Mouse (Mus musculus) hematopoietic stem cell, adult 5-6 weeks (primary cell): ENCODE measurements around the gene Stra6. TPM values are rescaled to one million over a fixed set of nuclear protein-coding genes. Genes with fewer than 3 reads are reported as not detected.

Experiments used
- ATAC-seq, 2 experiments: fragments of 125-278 bp in 1 of 2; replicated peaks in 1 of 2; 2 replicates each; pipeline ENCODE4 v1.8.0; 2016 to 2017; ENCODE audit warnings: inconsistent platforms in 2 of 2, mild to moderate bottlenecking in 2 of 2, moderate number of reproducible peaks in 2 of 2, low read depth in 1 of 2, moderate TSS enrichment in 1 of 2; ENCODE audit not compliant: low FRiP score in 2 of 2, poor library complexity in 2 of 2, severe bottlenecking in 2 of 2, insufficient read depth in 1 of 2, low TSS enrichment in 1 of 2
- total RNA-seq: library from RNA; stranded (forward); fragments of 172-1452, 232-1000 nt; gene quantifications from 2 replicates; pipeline ENCODE4 v1.2.3, GENCODE M21; 2017

Stra6 gene
- total RNA-seq, 1 experiment from 2014 or later = not detected

- ATAC-seq = no peak
Observed at GRCm38 (mm10) chr9:58144664-58145063, 81.1 kb downstream of the Stra6 start.

- no peak for ATAC-seq
Observed at GRCm38 (mm10) chr9:58145417-58145816, 81.8 kb downstream of the Stra6 start.

DNA sequence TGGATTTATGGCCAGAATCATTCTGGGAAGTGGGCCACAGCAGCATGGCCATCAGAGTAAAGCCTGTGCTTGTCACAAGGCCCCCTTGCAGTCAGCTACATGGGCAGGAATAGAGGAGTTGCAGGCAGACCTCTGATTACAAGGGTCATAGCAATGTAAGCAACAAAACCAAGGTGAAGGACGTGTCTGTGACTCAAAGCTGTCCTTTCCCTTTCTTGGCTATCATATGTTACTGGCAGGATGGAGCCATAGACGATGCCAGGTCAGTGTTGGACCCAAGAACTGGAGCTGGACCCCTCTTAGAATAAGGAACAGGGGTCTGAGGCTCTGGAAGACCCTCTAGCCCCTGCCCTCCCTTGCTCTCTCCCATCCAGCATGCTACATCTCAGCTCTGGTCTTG lies 85.2 kb downstream of the Stra6 start:
- ATAC-seq = no peak

GRCm38 (mm10) chr9:58150733-58151361 lies 87.3 kb downstream of the Stra6 start:
- ATAC-seq = no peak

DNA sequence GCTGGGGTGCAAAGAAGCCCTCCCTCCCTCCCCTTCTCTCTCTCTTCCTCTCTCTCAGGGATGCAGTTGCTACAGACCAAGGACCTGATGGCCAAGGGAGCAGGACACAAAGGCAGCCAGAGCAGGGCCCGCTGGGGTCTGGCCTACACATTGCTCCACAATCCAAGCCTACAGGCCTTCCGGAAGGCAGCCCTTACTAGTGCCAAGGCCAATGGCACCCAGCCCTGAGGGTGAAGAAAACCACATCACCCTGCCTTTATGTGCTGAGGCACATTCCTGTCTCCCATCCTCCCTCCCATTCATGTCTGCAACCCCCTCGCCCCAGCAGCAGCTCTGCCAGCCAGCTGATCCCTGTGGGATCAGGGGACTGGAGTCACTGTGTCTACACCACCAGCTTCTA lies 89.5 kb downstream of the Stra6 start:
- ATAC-seq = no peak

GRCm38 (mm10) chr9:58155366-58155765 lies 91.8 kb downstream of the Stra6 start:
- no peak for ATAC-seq

DNA sequence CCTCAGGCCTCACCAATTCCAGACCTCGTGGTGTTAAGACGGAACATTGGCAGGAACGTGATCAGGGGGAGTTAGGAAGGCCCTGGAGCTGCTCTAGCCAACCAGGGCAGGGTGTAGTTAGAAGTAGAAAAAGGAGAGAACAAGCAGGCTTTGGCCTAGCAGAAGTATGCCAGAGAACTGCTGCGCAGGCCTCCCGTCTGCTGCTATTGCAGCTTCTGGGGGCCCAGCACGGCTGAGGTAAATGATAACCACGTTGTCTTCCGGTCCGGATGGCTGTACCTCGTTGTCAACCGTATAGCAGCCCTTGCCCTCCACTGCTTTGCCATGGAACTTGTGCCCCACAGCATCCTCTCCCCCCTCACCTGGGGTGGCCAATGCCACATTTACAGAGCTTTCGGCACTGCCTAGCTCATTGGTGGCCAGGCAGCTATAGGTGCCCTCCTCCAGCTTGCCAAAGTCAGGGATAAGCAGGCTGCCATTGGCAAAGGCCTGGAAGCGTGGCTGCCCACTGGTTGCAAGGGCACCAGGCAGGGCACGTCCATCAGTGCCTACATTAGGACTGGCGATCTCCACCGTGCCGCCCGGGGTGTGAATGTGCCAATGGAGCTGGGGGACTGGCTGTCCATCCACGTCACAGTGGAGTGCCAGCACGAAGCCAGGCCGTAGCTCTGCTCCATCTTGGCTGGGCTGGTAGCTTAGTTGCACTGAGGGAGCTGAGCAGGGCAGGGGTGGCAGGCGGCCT lies 93.4 kb downstream of the Stra6 start:
- ATAC-seq = no peak

DNA sequence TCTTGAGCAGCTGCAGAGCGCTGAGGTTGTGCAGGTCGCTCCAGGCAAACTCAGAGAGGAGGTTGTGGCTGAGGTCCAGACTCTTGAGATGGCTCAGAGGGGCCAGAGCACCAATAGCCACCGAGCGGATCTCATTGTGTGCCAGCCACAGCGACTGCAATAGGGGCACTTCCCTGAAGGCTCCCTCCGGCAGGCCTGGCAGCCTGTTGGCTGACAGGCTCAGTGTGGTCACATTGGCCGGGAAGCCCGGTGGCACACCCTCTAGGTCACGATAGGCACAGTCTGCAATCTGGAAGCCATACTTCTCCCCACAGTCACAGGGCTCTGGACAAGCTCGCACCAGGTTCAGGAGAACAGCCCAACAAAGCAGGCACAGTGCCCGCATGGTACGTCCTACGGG lies 94.2 kb downstream of the Stra6 start:
- ATAC-seq = no peak

GRCm38 (mm10) chr9:58158541-58159311 lies 95.1 kb downstream of the Stra6 start:
- ATAC-seq = no peak

DNA sequence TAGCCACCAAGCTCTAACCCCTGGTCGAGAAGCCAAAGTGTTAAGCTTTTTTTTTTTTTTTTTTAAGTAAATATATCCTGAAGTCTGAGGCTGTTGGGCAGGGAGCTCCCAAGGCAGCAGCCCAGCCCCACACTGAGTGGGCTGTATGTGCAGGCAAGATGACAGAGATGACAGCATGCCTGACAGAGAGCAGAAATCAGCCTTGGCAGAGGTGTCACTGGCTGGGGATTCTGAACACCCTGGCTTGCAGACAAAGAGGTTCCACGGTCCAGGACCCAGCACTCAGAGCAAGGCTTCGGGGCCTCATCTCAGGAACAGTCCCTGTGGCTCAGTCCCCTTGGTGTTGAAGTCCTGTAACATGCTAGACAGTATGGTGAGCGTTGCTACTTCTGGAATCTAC lies 96.3 kb downstream of the Stra6 start:
- 0 out of 4 replicates have a peak, but pooled peaks of 1 of the 2 experiments have one; percentile 9 for ATAC-seq

DNA sequence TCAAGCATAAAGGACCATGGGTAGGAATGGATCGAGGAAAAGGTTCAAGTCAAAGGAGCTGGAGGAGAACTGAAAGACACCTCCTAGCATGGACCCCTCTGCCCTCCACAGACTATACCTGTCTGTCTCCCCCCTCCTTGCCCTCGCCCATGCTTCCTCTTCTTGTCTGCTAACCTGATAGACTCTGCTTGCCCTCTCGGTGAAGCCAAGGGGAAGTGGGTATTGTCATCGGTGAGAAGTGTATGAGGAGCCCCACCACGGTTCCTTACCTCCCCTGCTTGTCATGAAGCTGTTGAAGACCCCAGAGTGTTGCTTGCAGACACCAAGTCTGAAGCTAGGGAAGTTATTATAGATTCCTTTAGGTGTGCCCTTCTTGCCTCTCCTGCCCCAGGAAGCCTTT lies 96.7 kb downstream of the Stra6 start:
- ATAC-seq = peak; percentile 21 to 33; a peak in 2 of 4 replicates

GRCm38 (mm10) chr9:58162173-58162572 lies 98.6 kb downstream of the Stra6 start:
- no peak for ATAC-seq

DNA sequence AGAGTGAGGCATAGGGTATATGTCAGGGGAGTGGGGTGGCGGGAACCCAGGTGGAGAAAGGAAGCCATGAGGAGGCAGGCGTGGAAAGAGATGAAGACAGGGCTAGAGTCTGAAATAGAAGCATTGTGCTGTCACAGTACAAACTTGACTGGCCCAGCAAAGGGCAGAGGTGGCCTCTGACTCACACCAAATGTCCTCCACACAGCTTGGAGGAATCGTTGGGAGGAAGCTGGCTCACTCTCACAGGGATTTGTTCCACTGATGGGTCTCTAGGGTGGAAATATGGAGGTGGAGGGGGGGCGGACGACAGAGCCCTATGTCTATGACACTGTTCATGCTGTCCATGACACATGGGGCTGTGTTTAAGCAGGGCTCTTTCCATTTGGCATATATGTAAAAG lies 99.6 kb downstream of the Stra6 start:
- no peak for ATAC-seq

DNA sequence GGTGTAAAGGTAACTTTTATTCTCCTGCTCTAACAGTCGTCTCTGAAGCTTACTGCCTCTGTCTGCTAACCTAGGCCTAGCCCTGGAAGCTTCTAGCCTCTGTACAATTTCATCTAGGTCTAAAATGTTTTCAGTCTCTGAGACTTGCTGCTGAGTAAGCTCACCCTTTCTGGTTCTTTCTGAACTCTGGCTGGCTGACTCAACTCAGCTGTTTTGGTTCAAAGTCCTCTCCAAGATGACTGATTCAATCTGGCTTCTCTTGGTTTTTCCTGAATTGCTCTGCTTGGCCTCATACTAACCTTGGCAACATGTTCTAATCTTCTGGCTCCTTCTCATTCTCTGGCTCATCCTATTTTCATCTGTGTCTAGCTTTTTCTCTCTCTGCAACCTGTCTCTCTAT lies 102.2 kb downstream of the Stra6 start:
- ATAC-seq = no peak

GRCm38 (mm10) chr9:58168880-58169279 lies 105.3 kb downstream of the Stra6 start:
- no peak for ATAC-seq

- ATAC-seq = no peak
Observed at GRCm38 (mm10) chr9:58169426-58169825, 105.8 kb downstream of the Stra6 start.

DNA sequence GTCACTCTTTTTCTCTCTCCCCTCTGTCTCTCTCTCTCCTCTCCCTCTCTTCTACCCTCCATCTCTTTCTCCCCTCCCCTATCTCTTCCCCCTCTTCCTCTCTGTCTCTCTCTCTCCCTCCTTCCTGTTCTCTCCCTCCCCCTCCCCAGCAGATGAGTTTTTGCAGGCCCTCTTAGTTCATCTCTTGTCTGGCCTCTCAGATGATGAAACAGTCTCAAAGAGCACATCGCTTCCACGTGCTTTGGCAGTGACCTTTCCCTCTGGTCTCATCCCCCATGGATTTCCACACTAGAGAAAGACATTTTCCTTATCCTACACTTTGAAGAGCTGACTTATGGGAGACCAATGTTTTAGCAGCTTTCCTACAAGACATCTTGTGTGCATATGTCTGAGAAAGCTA lies 109.3 kb downstream of the Stra6 start:
- ATAC-seq = no peak

- ATAC-seq = no peak
Observed at GRCm38 (mm10) chr9:58174818-58175251, 111.2 kb downstream of the Stra6 start.
